Mouse (Mus musculus) brain, embryonic 14.5 days (tissue): ENCODE results near the gene Unc45a. TPM values are rescaled to one million over a fixed set of nuclear protein-coding genes. Genes with fewer than 3 reads are reported as not detected.
A peak's percentile ranks its signal among the peaks of the same experiment; 100 is the strongest.

Source experiments
- DNase-seq: peaks from one replicate; pipeline ENCODE4 v3.0.0-alpha.2; 2011; ENCODE audit warnings: low read depth
- CTCF ChIP-seq: fragments of 200-500 bp; IDR thresholded peaks from 2 replicates; pipeline ENCODE4 v1.5.1; 2012; ENCODE audit warnings: inconsistent platforms, mild to moderate bottlenecking, moderate library complexity, borderline replicate concordance; ENCODE audit not compliant: insufficient read depth, insufficient read length; ENCODE audit errors: extremely low read depth
- POLR2A ChIP-seq: fragments of 200-500 bp; IDR thresholded peaks from 2 replicates; pipeline ENCODE4 v1.6.1; 2012; ENCODE audit warnings: mild to moderate bottlenecking, inconsistent platforms, borderline replicate concordance; ENCODE audit not compliant: poor library complexity, insufficient read depth, insufficient read length, severe bottlenecking; ENCODE audit errors: extremely low read depth
- polyA plus RNA-seq: library from polyadenylated mRNA; depleted of rRNA; stranded (reverse); fragments of >200 nt; gene quantifications from 2 replicates; pipeline ENCODE4 v1.2.3, GENCODE M21; 2012

Unc45a gene
- polyA plus RNA-seq, 1 experiment = 85.0 TPM

DNA sequence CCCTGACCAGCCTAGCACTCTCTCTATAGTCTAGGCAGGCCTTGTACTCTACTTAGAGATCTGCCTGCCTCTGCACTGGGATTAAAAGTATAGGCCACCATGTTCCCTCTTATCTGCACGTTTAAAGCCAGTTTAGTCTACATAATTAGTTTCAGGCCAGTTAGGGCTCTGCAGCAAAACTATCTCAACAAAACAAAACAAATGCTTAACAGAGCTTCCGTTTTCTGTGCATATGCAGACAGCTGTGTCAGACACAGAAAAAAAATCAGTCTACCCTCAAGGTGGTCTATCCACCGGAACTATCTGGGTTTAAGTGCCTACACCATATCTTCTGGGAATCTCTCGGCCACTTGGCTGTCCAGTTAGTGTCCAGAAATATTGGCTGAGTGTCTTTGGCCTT, 32.5 kb upstream of the Unc45a start:
- no peak for DNase-seq
- TF ChIP-seq POLR2A (no peak), CTCF (no peak)

DNA sequence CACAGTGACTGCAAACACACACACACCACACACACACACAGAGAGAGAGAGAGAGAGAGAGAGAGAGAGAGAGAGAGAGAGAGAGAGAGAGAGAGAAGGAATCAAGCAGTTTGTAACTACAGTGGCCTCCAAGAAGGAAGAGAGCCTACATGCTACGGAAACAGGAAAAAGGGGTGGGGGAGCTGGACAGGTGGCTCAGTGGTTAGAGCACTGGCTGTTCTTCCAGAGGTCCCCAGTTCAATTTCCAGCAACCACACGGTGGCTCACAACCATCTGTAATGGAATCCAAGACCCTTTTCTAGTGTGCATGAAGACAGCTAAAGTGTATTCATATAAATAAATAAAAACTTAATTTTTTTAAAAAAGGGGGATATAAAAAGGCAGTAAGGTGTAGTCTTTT, 31.9 kb upstream of the Unc45a start:
- no peak for DNase-seq
- TF ChIP-seq POLR2A (no peak), CTCF (no peak)

DNA sequence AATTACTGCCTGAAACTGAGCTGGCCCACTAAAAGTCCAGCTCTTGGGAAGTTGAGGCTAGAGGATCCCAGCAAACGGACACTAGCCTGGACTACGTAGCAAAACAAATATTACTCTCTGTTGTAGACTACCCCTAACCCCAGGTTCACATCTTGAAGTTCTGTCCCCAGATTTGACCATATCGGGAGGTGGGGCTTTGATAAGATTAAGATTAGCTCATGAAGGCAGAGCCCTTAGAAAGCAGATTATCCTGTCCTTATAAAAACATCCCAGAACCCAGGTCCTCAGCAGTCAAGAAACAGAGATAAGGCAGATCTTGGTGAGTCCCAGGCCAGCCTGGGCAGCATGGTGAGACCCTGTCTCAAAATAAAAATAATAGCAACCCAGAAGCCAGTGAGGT, 31.4 kb upstream of the Unc45a start:
- no peak for TF ChIP-seq POLR2A
- TF ChIP-seq CTCF = no peak
- DNase-seq = no peak

DNA sequence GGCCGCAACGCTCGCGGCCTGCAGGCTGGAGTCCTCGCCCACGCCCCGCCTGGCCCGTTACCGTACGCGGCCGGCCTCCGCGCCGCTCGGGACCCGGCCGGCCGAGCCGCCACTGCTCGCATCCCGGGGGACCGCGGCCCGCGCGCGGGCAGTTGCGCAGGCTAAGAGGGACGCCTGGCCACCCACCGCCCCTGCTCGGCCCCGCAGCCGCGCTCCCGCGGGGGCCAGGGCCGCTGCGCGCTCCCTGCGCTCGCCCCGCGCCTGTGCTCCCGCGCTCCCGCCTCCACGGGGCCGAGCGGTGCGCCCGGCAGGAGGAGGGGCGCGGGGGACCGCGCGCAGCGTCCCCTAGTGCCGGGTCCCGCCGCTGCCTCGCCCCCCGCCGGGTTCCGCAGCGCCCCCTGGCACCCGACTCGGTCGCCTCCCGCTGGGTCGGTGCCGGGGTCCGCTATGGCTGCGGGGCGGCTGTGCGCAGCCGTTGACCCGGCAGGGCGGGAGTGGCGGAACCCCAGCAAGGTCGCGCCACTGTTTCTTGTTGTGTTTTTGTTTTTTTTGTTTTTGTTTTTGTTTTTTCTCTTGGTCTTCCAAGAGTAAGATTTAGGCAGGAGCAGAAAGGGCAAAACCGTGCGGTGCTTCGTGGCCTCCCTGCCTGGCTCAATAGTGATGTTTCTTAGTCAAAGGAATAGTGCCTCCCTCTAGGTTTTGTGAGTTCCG, 30.4 kb upstream of the Unc45a start, which contains the start of gene Man2a2:
TSS of gene Man2a2 (minus strand) at position 335 of the 711 bp plus-strand sequence.
- TF ChIP-seq CTCF = peak; percentile 72
- peak; percentile 79 for TF ChIP-seq POLR2A

DNA sequence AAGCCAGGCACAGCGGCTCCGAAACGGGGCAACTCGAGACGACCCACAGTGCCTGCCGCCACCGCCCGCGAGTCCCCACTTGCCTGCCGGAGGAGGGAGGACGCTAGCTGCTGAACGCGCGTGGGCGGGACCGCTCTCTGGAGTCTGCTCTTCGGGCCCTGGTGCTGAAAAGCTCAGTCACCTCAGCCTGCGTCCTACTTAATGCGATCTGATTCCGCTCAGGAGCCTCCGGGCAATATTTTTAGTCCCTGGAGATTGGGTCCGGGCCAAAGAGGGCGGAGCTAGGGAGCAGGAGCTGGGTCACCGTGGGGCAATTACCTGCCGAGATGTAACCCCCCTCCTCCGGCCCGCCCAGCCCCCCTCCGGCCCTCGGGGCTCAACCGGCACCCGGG, 29.8 kb upstream of the Unc45a start:
- TF ChIP-seq CTCF = no peak
- TF ChIP-seq POLR2A = no peak
- DNase-seq = peak; percentile 77

More for the DNA sequence above, 30.4 kb upstream of the Unc45a start, which contains the start of gene Man2a2:
- peak; percentile 86 for DNase-seq

DNA sequence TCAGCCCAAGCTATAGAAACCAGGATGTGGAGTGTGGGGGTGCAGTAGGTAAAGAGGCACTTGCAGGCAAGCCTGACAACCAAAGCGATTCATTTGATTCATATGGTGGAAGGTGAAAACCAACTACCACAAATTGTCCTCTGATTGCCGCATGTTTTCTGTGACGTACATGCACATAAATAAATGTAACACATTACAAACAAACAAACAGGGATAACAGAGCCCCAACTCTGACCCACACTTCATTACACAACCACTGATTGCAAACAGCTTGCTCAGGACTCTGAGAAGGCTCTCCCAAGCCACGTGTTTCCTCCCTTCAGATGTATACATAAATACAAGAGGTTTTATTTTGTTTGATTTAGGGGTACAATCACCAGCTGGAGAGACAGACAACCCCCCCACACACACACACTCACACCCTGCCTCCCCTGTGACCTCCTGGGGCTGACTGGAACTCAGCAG, 29.2 kb upstream of the Unc45a start:
- peak; percentile 25 for DNase-seq
- TF ChIP-seq POLR2A (no peak), CTCF (no peak)

DNA sequence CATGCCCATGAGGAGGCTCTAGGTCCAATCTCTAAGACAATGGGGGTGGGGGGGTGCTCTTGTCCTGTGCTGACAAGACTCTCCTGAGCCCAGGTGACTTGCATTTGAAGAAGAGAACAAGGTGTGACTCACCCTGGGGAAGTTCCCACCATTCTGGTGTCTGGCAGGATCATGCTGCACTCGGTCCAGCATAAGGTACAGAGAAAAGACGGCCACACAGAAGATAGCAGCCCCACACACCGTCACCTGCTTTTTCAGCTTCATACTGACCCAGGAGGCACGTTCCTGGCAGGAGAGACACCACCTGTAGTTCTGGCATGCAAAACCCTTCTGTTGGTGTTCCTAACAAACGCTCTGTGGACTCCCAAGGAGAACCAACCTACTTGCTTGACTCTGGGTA, 28.7 kb upstream of the Unc45a start:
- TF ChIP-seq CTCF (no peak), POLR2A (no peak)
- DNase-seq = no peak

DNA sequence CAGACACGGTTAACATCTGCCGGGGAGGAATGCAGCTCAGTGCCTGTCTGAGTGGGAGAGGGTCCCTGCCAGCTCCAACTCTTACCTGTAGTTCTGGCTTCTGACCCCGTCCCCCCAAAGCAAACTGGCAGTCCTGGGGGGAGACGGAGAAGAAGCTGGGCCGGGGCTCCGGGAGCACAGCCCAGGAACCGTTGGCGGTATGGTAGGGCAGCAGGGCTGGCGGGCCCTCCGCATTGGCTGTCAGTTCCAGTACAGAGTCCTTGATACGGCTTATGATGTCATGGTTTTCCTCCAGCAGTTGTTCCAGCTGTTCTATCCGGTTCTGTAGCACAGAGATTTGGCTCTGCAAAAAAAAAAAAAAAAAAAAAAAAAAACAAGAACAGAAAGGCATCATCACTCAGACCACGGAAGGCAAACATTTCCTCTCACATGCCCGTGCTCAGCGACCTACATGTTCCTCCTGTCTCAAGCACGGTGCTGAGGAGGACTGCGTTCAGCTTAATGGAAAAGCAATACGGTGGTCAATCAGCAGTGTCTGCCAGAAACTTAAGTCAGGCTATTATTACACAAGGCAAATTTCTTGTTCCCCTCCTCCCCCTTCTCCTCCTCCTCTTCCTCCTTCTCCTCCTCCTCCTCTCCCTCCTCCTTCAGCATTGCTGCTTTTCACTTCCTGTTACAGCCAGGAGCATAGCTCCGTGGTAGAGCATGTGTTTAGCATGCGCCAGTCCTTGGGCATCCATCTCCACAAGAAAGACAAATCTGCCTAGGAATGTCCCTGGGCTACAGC, 28.0 kb upstream of the Unc45a start:
- TF ChIP-seq POLR2A (no peak), CTCF (no peak)
- DNase-seq = no peak

DNA sequence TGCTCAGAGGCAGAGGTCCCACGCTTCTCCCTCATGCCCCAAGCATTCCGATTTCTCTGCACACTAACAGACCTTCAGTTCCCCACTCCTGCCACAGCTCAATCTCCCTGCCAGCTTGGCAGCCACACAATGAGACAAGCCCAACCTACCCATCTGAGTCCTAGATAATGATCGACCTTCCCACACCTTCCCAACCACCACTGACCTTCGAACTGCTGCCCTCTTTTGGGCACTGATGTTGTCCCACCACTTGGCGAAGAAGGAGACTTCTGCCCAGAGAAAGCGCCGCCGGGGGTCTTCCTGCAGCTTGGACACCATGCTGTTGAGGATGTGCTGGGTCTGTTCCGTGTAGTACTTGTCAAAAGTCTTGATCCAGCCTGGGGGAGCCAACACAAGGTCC, 27.2 kb upstream of the Unc45a start:
- no peak for TF ChIP-seq POLR2A
- no peak for TF ChIP-seq CTCF
- DNase-seq = no peak

DNA sequence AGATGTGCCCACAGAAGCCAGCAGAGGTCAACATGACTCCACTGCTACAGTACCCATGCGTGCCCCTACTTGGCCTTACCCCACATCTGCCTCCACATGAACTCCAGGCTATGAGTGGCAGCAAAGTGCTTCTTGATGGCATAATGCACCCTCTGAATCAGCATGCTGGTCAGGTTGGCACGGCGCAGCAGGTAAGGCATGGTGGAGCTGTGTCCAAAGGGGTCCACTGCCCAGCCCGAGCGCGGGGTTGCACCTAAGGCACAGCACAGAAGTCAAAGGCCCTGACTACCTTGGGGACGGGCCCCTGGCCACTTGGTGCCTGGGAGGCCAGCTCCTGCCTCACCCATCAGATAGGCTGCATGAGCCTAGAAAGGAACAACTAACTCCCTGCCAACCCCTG, 26.4 kb upstream of the Unc45a start:
- no peak for DNase-seq
- TF ChIP-seq POLR2A = no peak
- no peak for TF ChIP-seq CTCF

DNA sequence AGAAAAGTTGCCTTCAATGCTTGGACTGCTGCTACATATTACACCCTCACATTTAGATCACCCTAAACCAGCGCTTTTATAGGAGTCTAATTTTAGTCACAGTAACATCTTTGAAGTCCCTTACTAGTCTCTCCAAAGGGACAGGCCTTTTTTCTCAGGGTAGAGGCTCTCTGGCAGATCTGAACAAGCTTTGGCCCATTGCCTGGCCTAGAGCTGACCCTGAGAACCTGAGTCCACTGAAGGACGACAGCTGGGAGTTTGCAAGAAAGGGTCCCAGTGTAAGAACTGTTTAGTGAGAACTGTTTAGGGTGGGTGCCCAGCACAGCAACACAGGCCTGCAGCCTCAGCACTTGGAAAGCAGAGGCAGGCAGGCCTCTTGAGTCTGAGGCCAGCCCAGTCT, 25.0 kb upstream of the Unc45a start:
- no peak for TF ChIP-seq CTCF
- TF ChIP-seq POLR2A = no peak
- no peak for DNase-seq
